Mouse (Mus musculus) frontal cortex, adult 2 months (tissue): ENCODE measurements around the gene Rgs4. TPM values are rescaled to one million over a fixed set of nuclear protein-coding genes. Genes with fewer than 3 reads are reported as not detected.

Experiments used
- DNase-seq, 2 experiments: peaks; one replicate each; pipeline ENCODE4 v3.0.0; 2022; ENCODE audit warnings: low spot score in 1 of 2; ENCODE audit errors: extremely low spot score in 1 of 2
- polyA plus RNA-seq: library from polyadenylated mRNA; depleted of rRNA; stranded (reverse); fragments of >200 nt; gene quantifications from 2 replicates; pipeline ENCODE4 v1.2.3, GENCODE M21; 2012; rRNA removed

The Rgs4 gene
- polyA plus RNA-seq = 207 and 252 TPM in 2 replicates

DNA sequence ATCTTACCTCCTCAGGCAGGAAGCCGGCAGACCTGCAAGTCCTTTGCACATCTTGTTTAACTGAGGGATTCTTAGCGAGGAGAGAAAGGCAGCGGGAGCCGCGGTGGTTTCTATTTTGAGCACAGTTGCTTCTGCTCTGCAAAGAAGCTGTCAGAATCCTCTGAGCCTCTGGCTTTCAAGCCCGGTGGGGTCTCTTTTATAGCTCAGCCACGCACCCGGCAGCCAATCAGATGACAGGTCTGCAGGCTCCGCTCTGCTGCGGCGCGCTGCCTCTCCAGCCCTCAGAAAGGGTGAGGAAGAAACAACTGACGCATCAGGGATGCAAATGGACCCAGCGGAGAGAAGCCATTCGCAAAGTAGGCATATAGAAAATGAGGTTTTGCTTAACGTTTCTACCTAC lies at the start of gene Rgs4:
TSS of gene Rgs4 (minus strand) at position 170 of the 400 bp plus-strand sequence.
- DNase-seq = peak; percentile 83 to 92

DNA sequence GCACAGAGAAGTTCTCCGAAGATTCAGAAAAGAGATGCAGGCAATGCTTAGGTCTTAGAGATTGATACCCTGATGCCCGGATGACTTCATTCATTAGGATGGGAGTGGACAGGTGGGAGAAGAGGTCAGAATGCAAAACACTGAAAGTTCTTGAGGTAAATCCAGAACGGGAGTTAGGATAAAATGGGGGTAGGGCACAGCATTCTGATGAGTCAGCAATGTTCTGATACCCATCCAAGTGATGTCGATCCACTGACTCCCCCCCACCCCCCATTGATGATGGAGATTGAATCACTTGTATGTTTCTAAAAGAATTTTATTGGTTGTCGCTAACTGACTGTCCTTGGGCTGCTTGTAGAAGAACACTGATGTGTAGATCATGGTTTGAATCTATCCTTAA lies 45.0 kb upstream of the Rgs4 start:
- DNase-seq = no peak

DNA sequence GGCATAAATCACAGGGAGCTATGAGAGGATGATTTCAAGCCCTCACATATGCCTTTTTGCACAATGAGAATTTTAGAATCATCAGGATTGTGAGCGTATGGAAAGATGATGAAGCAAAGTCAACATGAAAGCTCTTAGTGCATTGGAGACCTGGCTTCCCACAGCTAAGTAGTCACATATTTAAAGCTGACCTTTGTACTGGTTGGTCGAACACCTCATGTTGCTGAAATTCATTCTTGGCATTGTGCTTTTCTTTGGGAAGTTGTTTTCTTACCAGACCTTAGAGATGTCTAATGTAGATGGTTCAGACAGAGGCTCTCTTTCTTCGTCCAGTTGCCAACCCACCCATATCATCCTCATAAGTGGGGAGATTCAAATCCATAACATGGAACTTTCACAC lies 38.5 kb upstream of the Rgs4 start:
- DNase-seq = no peak

DNA sequence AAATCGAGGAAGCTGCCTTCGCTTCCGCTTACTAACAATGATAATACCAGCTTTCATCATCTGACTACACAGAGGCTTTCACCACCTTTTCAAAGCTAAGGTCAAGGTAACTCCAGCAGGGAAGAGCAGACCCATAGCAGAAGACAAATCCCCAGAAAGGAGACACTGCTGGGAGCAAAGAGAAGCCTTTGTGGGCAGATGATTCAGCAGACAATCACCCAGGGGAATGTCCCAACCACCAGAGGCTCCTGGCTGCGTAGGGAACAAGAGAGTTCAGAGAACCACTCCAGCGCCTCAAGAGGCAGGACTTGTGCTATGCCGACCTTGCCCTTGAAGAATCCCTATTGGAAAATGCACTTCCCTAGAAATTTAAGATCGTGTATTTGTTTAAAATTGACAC lies 29.1 kb upstream of the Rgs4 start:
- no peak for DNase-seq

DNA sequence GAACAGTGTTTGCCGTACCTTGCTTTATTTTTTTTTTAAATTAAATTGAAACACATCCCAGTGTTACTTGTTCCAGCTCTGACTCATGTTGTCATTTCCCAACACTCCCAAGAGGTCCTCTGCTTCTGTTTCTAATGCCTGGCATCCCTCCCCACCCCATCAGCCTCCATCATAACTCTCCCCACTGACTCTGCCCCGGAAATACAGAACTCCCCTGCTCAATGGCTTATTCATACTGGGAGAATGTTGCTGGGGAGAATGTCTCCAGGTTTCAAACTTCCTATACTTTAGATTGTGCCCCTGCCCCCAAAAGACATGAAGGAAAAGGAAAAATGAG lies 17.1 kb upstream of the Rgs4 start:
- DNase-seq = no peak

DNA sequence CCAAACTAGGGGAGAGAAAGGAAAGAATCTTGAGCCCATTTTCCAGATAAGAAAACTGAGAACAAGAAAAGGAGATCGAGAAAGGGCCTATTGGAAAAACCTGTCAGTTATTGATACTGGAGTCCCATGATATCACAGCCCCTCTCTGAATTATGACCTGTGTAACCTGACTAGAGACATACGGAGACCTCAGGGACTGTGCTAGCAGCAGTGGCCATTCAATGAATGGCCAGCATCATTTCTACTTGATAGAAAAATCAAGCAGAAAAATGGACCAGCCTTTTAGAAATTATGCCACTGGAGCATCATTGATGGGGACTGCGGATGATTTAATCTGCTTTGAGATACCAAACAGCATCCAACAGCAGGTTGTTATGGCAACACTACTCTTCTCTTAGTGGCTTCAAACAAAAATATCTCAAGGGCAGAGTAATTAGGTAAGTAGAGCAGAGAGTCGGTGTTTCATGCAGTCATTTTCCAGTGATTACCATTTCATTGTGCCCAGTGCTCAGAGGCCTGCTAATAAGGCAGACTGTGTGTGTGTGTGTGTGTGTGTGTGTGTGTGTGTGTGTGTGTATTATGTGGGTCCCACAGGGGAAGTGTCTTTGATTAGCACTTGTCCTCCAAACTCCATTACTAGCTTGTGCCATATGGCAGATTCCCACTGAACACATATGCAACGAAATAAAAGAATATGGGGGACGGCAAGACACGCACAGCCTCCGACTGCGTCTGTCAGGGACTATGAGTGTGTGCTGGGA lies 16.6 kb upstream of the Rgs4 start:
- peak in 1 of 2 experiments; percentile 54 for DNase-seq

DNA sequence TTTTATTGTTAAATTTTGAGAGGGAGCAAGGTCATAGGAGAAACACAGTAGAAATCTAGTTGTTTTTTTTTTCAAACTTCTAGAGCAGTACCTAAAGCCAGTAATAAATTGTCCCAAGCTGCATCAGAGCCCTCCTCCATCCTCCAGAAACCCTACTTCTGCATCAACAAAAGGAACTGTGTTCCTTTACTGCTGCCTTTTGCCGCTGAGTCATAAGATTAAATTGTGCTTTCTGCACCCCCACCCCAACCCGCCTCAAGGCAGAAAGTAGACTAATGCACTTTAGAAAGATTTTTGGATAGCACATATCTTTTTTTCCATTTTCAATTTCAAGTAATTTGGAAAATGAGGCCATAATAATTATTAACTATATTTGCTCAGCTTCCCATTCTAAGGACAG lies 15.1 kb upstream of the Rgs4 start:
- no peak for DNase-seq

DNA sequence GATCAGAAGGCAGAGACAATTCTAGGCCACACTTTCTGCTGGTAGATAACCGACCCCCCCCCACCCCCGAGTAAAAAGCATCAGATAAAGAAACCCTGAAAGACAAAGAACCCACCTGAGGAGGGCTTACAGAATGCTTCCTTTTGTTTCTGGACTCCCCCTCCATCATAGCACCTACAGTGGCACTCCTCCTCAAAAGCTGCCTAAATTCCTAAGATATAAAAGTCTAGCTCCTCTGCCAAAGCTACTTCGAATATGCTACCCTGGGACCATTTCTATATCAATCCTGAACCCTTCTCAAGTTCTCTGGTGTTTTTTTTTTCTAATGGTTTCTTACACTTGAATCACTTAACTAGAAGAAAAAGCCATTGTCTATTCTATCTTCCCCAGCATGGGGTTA lies 9.1 kb upstream of the Rgs4 start:
- no peak for DNase-seq

DNA sequence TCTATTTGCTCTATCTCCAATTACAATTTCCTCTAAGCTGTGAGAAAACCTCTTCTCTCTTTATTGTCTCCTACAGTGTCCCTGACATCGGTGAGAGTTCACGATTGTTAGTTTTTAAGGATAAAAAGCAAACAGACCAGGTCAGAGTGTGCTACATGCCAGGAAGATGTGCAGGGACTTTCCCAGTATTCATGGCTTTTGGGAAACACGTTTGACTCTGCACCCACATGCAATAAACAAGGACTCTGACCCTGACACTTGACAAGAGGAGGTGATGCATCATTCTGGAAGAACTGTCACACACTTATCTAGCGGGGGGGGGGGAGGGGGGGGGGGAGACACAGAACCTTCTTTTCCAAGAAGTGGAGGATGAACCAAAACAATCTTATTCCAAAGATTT lies 5.0 kb upstream of the Rgs4 start:
- DNase-seq = no peak

DNA sequence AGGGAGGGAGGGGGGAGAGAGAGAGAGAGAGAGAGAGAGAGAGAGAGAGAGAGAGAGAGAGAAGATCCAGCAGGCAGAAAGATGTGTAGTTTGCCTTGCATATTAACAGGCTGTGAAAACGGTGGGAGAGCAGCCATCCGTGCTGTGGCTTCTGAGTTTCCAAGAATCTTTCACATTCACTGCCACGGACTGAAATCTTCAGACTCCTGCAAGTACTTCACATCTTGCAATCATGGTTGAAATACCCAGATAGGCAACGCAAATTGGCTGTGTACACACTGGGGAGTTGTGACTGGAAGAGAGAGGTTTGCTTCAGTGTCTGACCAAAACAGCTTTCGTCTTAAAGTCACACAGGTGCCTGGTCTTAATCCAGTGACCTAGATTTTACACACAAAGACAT lies 997 bp upstream of the Rgs4 start:
- DNase-seq = peak in 1 of 2 experiments; percentile 63

DNA sequence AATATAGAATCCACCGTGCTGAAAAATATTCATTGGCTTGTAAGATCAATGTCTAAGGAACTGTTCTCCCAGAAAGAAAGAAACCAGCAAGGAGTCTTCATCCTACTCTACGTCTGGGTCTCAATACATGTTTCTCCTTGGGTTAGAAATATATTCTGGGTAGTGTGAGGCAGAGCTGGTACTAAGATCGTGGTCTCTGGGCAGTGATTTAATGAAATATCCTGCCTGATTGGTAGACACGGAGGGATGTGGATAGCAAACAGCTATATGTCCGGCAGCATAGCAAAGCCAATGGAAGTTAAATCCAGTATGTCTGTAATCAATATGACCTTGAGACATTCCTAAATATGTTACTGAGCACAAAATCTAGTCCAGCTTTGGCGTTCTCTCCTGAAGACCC lies 460 bp upstream of the Rgs4 start:
- no peak for DNase-seq

DNA sequence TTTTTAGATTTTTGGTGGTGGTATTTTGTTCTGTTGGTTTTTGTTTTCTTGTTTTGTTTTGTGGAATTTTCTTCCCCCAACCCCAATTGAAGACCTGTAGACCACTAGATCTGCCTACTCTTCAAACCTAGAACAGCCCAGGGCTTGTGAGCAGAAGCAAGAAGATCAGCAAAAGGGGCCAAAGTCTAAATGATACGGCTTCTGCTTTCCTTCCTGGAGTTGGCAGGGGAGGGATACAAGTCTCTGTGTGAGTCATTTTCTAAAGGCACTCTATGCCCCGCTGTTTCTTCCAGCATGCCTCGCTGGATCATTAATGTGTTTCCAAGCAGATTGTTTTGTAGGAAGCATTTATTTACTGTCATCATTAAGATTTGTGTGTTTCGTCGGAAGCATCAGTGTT lies 6.3 kb downstream of the Rgs4 start:
- no peak for DNase-seq

DNA sequence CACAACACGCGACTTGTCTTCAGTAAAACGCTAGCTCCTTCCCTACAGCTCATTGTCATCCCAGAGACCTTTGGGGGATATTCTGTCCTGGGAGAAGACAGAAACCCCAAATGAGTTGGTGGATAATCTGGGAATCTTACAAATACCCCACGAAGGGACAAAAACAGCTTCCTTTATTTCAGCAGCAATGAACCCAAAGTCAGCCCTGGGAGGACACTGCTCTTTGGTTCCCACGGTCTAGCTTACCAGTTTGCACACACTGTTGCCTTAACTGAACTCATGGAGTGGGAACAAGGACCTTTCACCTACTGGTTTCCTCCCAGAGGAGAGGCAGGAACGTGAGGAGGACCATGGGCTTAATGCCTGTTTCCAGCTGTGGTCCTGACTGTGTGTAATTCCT lies 10.2 kb downstream of the Rgs4 start:
- DNase-seq = no peak

DNA sequence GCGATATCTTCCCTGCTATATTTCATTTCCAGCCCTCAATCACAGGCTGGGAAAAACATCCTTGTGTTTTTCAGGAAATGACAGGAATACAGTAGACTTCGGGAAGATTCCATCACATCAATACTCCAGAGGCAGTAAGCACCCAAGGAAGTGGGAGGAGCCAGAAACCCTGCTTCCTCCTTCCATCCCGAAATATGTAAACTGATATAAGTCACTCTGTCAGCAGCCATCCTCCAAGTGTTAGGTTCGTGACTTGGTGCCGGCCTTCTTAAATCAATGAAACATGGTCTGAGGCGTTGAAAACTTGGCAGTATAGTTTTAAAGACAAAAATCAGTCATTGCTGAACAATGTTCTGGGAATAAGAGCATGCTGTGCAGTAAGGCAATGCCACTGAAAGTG lies 11.3 kb downstream of the Rgs4 start:
- DNase-seq = no peak

DNA sequence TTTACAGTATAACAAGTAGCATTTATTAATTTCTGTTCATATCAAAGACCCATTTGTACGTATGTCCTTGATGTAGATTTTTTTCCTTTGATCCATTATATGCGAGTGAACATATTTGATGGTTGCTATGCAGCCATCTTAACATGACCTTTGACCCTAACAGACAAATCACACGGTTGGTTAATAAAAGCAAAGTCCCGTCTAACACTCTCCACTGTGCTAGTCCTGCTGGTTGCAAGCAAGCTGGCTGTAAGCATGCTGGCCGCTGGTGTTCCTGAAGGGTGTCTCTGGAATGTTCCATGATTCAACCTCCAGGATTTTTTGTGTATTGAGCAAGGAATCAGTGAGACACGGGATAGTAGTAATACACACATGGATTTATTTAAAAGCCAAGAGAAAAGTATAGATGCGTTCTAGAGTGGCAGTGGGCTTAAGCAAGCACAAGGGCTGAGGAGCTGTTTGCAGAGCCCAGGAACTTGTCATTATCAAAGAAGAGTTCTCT lies 16.8 kb downstream of the Rgs4 start:
- no peak for DNase-seq

DNA sequence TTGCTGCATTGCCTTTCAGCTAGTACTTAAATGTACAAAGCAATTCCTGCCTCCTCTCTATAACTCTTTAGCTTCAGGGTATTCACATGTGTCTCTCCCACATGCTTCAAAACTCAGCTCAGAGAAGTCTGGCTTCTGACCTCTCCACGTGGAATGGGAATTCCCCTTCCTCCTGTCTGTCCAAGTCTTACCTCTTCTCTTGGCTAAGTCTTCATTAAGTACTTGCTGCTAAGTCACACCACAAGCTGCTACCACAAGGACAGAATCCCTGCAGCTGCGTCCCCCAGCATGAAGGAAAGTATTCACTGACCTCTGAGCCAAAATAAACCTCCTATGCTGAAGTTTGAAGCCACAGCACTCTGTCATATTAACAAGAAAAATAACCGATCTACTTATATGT lies 21.1 kb downstream of the Rgs4 start:
- no peak for DNase-seq

DNA sequence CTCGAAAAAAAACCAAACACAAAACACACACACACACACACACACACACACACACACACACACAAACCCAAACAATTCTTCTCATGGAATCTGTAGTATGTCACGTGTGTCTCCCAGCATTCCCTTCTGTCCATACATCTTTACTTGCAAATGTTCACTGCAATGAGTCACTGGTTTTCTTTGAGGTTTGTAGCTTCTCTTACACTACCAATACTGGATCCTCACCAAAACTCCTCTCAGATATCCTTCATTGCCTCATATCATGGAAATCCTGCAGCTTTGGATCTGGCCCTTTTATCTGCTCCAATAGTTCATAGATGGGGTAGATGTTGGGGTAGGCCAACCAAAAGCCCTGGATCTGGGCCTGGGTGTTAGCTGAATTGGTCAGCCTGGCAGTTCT lies 25.6 kb downstream of the Rgs4 start:
- no peak for DNase-seq

DNA sequence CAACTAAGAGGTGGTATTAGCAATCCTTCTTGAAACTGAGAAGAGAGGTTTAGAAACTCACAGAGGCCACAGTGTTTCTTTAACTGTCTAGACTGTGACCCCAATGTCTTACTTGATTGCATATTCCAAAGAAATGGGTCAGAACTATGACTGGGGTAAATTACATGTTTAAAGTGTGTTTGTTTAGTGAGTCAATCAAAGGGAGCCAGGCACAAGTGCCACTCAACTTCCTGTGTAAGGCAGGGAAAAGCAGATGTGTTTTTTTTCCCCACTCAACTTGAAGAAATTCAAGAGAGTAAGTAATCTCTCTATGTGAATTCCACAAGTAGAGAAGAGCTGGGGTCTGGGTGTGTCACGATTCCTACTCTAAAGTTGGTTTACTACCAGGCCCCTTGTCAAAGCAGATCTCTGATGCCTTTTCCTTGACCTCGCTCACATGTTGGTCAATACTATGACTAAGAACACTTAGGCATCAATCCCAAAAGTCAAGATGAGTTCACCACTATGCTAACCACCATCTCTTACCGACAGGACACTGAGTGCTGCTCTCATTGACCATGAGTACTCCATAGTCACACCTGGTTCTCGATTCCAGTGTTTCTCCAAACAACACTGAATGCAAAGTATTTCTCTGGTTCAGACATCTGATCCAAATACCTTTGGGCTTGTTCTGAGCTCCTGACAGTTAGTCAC lies 42.9 kb downstream of the Rgs4 start:
- no peak for DNase-seq

DNA sequence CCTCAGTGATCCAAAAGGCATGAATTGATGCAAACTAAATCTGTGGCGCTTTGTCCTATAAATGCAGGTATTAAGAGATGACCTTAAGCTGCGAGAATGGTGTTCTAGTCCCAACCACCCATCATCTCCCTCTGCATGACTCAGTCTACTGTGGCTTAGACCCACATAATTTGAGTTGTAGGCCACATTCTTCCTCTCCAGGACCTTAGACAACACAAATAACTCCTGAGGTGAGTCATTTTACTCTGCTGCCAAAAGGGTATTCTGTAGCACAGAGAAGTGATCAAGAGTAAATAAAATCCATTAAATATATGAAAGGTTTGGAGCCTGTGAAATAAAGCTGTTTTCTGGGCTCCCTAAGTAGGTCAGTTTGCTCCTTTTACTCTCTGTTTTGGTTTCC lies 48.3 kb downstream of the Rgs4 start:
- no peak for DNase-seq

DNA sequence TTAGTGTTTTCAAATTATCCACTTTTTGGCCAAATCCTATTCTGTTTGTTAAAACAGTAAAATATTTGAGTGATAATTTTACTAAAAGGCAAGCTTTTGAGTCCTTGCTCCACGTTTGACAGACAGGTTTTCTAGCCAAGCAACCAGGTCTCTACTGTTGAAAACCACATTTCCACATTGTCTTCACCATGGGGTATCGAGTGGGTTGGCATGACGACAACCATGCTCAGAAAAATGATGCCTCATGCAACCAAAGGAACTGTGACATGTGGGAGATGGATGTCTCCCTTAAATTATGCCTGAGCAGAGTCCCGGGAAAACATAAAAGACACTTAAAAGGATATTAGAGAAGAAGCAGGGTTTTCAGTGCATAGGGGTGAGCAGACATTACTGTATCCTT lies 50.2 kb downstream of the Rgs4 start:
- no peak for DNase-seq

DNA sequence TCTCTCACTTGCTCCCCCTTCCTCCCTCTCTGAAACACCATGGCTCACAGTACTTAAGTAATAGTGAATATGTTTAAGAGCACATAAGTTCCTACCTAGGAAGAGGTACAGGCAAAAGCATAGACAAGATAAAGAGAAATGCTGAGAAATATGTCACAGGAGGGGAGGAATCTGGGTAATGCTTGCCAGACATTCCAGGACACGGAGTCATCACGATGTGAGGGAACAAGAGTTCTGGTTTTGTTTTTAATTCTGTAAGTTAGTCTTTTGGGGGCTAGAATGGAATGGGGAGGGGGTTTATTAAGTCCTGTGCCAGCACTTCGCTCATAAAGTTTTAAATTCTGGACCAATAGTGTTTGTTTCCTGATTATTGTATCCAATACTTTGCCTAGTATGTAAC lies 52.1 kb downstream of the Rgs4 start:
- no peak for DNase-seq

DNA sequence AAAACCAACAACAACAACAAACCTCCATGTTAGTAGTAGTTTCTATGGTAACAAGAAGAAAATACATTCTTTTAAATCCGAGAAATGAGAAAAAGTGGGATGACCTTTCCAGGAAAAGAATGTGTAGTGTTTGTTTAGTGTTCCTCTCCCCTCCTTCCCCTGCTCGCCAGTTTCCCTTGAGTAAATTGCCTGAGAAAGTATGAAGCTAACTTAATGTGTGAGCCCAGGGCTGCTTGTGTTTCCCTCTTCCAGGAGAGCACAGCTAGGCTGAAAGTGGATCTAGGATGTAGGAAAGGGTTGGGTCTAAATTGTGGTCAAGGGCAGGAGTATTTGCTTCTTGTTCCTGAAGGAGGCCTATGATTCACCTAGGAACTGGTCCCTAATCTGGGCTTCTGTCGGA lies 53.9 kb downstream of the Rgs4 start:
- no peak for DNase-seq
